Mouse (Mus musculus) adrenal gland, adult 10 weeks (tissue): ENCODE results near the gene Pbsn. TPM values are rescaled to one million over a fixed set of nuclear protein-coding genes. Genes with fewer than 3 reads are reported as not detected.

Experiments used
- polyA plus RNA-seq: library from polyadenylated mRNA; stranded (reverse); fragments of 350-450 nt; fragmentation: Illumina TruSeq; extraction: RNeasy Lipid Tissue Mini Kit (QIAGEN cat#74804); gene quantifications from one replicate; pipeline ENCODE4 v1.2.3, GENCODE M21; 2014; ENCODE audit warnings: low read depth, low replicate concordance

The Pbsn gene
- polyA plus RNA-seq, result not detected

DNA sequence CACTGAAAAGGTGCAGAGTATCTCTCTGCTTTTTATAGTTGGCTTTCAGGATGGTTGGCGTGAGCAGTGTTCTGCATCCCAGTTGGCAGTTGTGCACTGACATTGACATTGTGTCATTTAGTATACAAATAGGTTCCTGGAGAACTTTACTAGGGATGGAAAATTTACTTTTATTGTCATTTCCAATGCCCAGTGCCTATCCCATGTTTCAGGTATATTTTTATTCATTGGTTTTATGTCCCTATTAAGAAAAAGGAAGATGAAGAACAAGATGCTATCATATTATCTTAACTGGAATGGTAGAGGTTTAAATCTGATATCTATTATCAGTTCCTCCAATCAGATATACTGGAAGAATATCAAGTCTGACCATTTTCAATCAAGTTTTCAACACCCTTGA, at the start of gene Pbsn:
Gene Pbsn, minus strand, starts transcription at position 101 of the 400 bp plus-strand sequence.

DNA sequence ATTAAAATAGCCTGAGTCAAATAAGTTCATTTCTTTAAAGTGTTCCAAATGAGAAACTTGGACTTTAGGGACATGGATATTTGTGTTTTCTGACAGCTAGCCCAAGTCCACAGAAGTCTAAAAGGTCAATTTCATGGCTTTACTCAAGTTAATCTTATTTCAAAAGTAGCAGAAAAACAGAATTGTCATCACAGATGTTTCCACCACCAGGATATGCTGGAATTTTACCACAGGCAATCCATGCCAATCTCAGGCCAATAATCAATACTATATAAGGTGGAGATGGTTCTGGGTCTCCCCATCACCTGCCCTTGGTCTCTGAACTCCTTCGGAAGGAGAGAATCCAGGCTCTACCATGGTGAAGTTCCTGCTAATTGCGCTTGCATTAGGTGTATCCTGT, 11.0 kb upstream of the Pbsn start, which contains the start of gene Gm14744:
Gene Gm14744, plus strand, starts transcription at position 301 of the 400 bp plus-strand sequence.

DNA sequence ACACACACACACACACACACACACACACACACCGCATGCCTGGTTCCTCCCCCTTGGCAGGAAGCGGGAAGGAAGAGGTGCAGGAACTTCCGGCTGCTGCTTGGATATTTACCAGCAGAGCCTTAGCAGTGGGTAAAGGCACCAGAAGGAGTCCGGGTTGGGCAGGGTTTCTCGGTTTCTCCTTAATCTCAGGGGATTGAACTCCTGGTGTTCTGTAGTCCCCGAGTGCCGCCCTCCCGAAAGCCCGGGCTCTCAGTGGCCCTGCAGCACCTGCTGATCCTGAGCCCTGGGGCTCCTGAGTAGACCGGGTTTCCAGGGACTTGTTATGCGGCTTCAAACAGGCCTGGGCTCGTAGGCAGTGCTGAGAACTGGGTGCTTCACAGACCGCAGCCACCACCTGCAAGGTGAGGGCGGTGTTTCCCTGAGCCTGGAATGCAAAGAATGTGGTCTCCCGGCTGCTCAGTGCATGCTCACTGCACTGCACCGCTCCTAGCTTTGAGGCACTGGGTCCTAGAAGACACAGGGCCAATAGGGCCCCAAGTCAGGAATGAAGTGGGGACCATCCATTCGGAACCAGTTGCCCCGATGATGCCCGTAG, 57.1 kb downstream of the Pbsn start, which contains the start of gene Prkx:
Gene Prkx, minus strand, starts transcription at position 41 of the 598 bp plus-strand sequence.

Other genes starting within 250 kb of the Pbsn start
- gene Prkx, start 57.3 kb downstream of the Pbsn start, polyA plus RNA-seq, result 45.7 TPM
- gene Gm14744, start 11.1 kb upstream of the Pbsn start, polyA plus RNA-seq, result not detected
- gene 5430402E10Rik, start 71.4 kb upstream of the Pbsn start, polyA plus RNA-seq, result not detected
- not detected for gene Obp1a, start 237.8 kb upstream of the Pbsn start, polyA plus RNA-seq